ENCODE assay signal across 19 mouse cellular contexts in the genomic region with DNA sequence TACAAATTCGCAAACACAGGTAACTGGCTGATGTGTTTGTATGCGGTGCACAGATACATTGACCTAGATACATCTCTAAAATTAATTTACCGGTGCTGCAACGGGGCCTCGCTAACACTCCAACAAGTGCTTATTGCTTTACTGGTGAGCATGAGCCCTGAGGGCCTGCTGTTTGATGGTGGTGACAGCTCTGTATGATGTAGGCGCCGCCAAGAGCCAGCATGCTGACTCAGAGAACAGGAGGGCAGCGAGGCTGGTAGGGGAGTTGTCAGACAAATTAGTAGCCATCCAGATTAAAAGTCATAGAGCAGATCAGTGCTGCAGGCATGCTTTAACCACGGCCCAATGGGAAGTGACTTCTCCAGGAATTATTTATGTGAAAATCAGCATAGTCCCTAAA.
A peak's percentile ranks its signal among the peaks of the same experiment; 100 is the strongest.
DNase-seq lines count a peak whose midpoint lies in the region; ATAC-seq and TF ChIP-seq lines count a peak whose summit lies in the region.
"Had no signal": no experiment of that assay in that cellular context is flagged by ENCODE, and none has a peak within 500 bp of the region (broad histone marks: within the 10 kb centered on the region; RNA-seq: fewer than 3 reads in every experiment).

No protein-coding gene starts in this region.

- DNase-seq in hindbrain, embryonic 14.5 days (ENCODE audit: low spot score): no peak
- DNase-seq in NIH3T3 (ENCODE audit: low read depth): peak; percentile 85
- DNase-seq in brain, embryonic 14.5 days (ENCODE audit: low read depth): peak; percentile 57
- no peak for DNase-seq in T-cell, adult 2 months (ENCODE audit: low spot score)
- DNase-seq: cerebellum, adult 18-20 months; cerebellum, postnatal 36 days; kidney, adult 8-10 months; kidney, postnatal 36 days; layer of hippocampus, adult 9-11 months; thymus, adult 18-20 months had no signal

- no peaks in the 10 kb centered on the region for H3K36me3 ChIP-seq in hindbrain, embryonic 15.5 days
- no peaks in the 10 kb centered on the region for H3K36me3 ChIP-seq in hindbrain, embryonic 14.5 days (replicated peaks; ENCODE audit: control insufficient read depth, insufficient read depth)
- no peaks in the 10 kb centered on the region for H3K36me3 ChIP-seq in midbrain, embryonic 15.5 days (replicated peaks)
- H3K36me3 ChIP-seq in forebrain, embryonic 12.5 days (replicated peaks): no peaks in the 10 kb centered on the region
- H3K36me3 ChIP-seq: limb, embryonic 13.5 days had no signal

- no peak for TF ChIP-seq CTCF in brain, embryonic 14.5 days (IDR thresholded peaks at IDR 0.05; ENCODE audit: borderline replicate concordance, extremely low read depth, insufficient read depth, insufficient read length)

- no peak overlapping the region for H3K4me3 ChIP-seq in hindbrain, embryonic 15.5 days
- no peak overlapping the region for H3K4me3 ChIP-seq in hindbrain, embryonic 14.5 days (replicated peaks; ENCODE audit: low read length)
- H3K4me3 ChIP-seq in midbrain, embryonic 15.5 days: no peak overlapping the region
- H3K4me3 ChIP-seq in forebrain, embryonic 12.5 days (replicated peaks): no peak overlapping the region
- H3K4me3 ChIP-seq: erythroblast, embryonic 14.5 days; limb, embryonic 13.5 days had no signal

- H3K9ac ChIP-seq in hindbrain, embryonic 15.5 days: no peak overlapping the region
- no peak overlapping the region for H3K9ac ChIP-seq in hindbrain, embryonic 14.5 days
- H3K9ac ChIP-seq in midbrain, embryonic 15.5 days: no peak overlapping the region
- no peak overlapping the region for H3K9ac ChIP-seq in forebrain, embryonic 12.5 days
- H3K9ac ChIP-seq: limb, embryonic 13.5 days; liver, embryonic 14.5 days had no signal

- no peak overlapping the region for H3K4me2 ChIP-seq in hindbrain, embryonic 15.5 days
- no peak overlapping the region for H3K4me2 ChIP-seq in hindbrain, embryonic 14.5 days (replicated peaks)
- H3K4me2 ChIP-seq in midbrain, embryonic 15.5 days: no peak overlapping the region
- no peak overlapping the region for H3K4me2 ChIP-seq in forebrain, embryonic 12.5 days
- H3K4me2 ChIP-seq: limb, embryonic 13.5 days had no signal

- WGBS in hindbrain, embryonic 15.5 days: 48% methylated on average over 9 of the region's 9 CpGs
- 57% methylated on average over 9 of the region's 9 CpGs for WGBS in hindbrain, embryonic 14.5 days
- WGBS in midbrain, embryonic 15.5 days: 57% methylated on average over 9 of the region's 9 CpGs
- WGBS in forebrain, embryonic 12.5 days: 78% methylated on average over 9 of the region's 9 CpGs

- H3K27ac ChIP-seq in hindbrain, embryonic 15.5 days (replicated peaks): no peak overlapping the region
- H3K27ac ChIP-seq in hindbrain, embryonic 14.5 days: no peak overlapping the region
- H3K27ac ChIP-seq in midbrain, embryonic 15.5 days: no peak overlapping the region
- no peak overlapping the region for H3K27ac ChIP-seq in forebrain, embryonic 12.5 days
- H3K27ac ChIP-seq: limb, embryonic 13.5 days; liver, embryonic 14.5 days had no signal

- no peaks in the 10 kb centered on the region for H3K9me3 ChIP-seq in hindbrain, embryonic 15.5 days
- no peaks in the 10 kb centered on the region for H3K9me3 ChIP-seq in hindbrain, embryonic 14.5 days (ENCODE audit: control insufficient read depth, low read length)
- H3K9me3 ChIP-seq in midbrain, embryonic 15.5 days: no peaks in the 10 kb centered on the region
- H3K9me3 ChIP-seq in forebrain, embryonic 12.5 days: no peaks in the 10 kb centered on the region
- H3K9me3 ChIP-seq: limb, embryonic 13.5 days had no signal

- no peak for TF ChIP-seq POLR2A in brain, embryonic 14.5 days (IDR thresholded peaks at IDR 0.05; ENCODE audit: borderline replicate concordance, extremely low read depth, insufficient read depth, insufficient read length, poor library complexity, severe bottlenecking)

- peak; percentile 56; the same call in 1 of the 2 replicates for ATAC-seq in hindbrain, embryonic 15.5 days (ENCODE audit: low FRiP score, low read depth)
- no peak for ATAC-seq in hindbrain, embryonic 14.5 days (ENCODE audit: low FRiP score)
- peak; percentile 48; the same call in 1 of the 2 replicates for ATAC-seq in midbrain, embryonic 15.5 days (replicated peaks)
- ATAC-seq in forebrain, embryonic 12.5 days (ENCODE audit: low FRiP score): no peak
- no peak for ATAC-seq in activated CD4-positive, CD25-positive, alpha-beta regulatory T cell, adult 4 months
- ATAC-seq: lung, postnatal 0 days had no signal

- no peaks in the 10 kb centered on the region for H3K27me3 ChIP-seq in hindbrain, embryonic 15.5 days
- H3K27me3 ChIP-seq in hindbrain, embryonic 14.5 days (ENCODE audit: control insufficient read depth, insufficient read depth, low read length): no peaks in the 10 kb centered on the region
- H3K27me3 ChIP-seq in midbrain, embryonic 15.5 days (replicated peaks): no peaks in the 10 kb centered on the region
- H3K27me3 ChIP-seq in forebrain, embryonic 12.5 days: peaks cover 54% of the 10 kb centered on the region
- H3K27me3 ChIP-seq: CH12.LX; limb, embryonic 13.5 days had no signal

- H3K4me1 ChIP-seq in hindbrain, embryonic 15.5 days (replicated peaks): peaks cover 12% of the 10 kb centered on the region
- peaks cover 12% of the 10 kb centered on the region for H3K4me1 ChIP-seq in hindbrain, embryonic 14.5 days (replicated peaks; ENCODE audit: control insufficient read depth, insufficient read depth, low read length)
- H3K4me1 ChIP-seq in midbrain, embryonic 15.5 days: peaks cover 12% of the 10 kb centered on the region; the same call in 1 of the 2 replicates
- peaks cover 5% of the 10 kb centered on the region for H3K4me1 ChIP-seq in forebrain, embryonic 12.5 days

Comparison
In these comparisons a context has a peak if more than half of its experiments do, and no peak if none do; other contexts are left out.
1. ATAC-seq: peak in hindbrain, embryonic 15.5 days (single experiment) and midbrain, embryonic 15.5 days (single experiment); none in hindbrain, embryonic 14.5 days (single experiment), forebrain, embryonic 12.5 days (single experiment) and activated CD4-positive, CD25-positive, alpha-beta regulatory T cell, adult 4 months (single experiment).
2. DNase-seq: peak in NIH3T3 (single experiment) and brain, embryonic 14.5 days (single experiment); none in hindbrain, embryonic 14.5 days (single experiment) and T-cell, adult 2 months (single experiment).